Mouse (Mus musculus) lung, postnatal 0 days (tissue): ENCODE results near the gene Rab25.
A peak's percentile ranks its signal among the peaks of the same experiment; 100 is the strongest.

ENCODE experiments used
- CTCF ChIP-seq: IDR thresholded peaks from 2 replicates; pipeline ENCODE4 v1.5.1; 2016; ENCODE audit warnings: antibody characterized with exemption, mild to moderate bottlenecking
- EP300 ChIP-seq: IDR thresholded peaks from 2 replicates; pipeline ENCODE4 v1.6.1; 2016; ENCODE audit warnings: antibody characterized with exemption, mild to moderate bottlenecking, control low read depth

DNA sequence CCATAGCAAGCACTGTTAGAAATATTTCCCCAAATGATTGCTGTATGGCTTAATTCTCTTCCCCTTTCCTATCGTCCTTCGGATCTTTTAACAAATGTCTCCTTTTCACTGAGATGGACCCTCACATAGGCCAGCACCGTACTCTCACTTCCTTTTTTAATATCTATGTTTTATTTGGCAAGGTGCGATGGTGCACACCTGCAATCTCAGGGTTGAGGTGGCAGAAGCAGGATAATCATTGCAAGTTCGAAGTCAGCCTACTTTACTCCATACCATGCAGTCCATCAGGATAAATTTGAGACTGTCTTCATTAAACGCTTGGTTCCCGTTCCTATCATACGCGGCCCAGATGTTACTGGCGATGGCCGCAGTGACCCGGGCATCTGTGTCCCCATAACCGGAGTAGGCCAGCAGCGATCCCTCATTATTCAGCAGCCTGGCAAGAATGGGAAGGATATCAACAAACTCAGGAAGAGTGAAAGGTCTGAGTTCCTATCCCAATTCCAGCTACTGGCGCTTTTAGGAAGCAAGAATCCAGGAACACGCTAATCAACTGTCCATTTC lies 4.1 kb upstream of the Rab25 start:
- TF ChIP-seq CTCF (no peak), EP300 (peak; percentile 57)
